Mouse (Mus musculus) olfactory bulb, adult 2 months (tissue): ENCODE measurements around the gene Tnpo1.

Experiments used
- CTCF ChIP-seq: fragments of 200-500 bp; IDR thresholded peaks from 2 replicates; pipeline ENCODE4 v1.5.1; 2012; ENCODE audit warnings: low read depth, mild to moderate bottlenecking, low read length, moderate library complexity; ENCODE audit not compliant: insufficient read depth
- POLR2A ChIP-seq: fragments of 200-500 bp; IDR thresholded peaks from 2 replicates; pipeline ENCODE4 v1.6.1; 2012; ENCODE audit warnings: mild to moderate bottlenecking, low read depth, low read length, moderate library complexity; ENCODE audit not compliant: insufficient read depth

- TF ChIP-seq CTCF (no peak), POLR2A (no peak)
These were observed 30.2 kb downstream of the Tnpo1 start for GRCm38 (mm10) chr13:98896013-98896412.
